Mouse (Mus musculus) cerebellum, postnatal 25 days (tissue): ENCODE data around the gene Rab6b.

Experiments used
- DNase-seq, 2 experiments: peaks; one replicate each; pipeline ENCODE4 v3.0.0; 2021; ENCODE audit warnings: mixed read lengths in 2 of 2

Gene Rab6b

GRCm38 (mm10) chr9:103208802-103209423 lies 97.3 kb downstream of the Rab6b start:
- DNase-seq: no peak

- no peak for DNase-seq
These were observed 101.2 kb downstream of the Rab6b start for GRCm38 (mm10) chr9:103212654-103213420.

GRCm38 (mm10) chr9:103213631-103214030 lies 102.0 kb downstream of the Rab6b start:
- DNase-seq: no peak

GRCm38 (mm10) chr9:103214281-103214680 lies 102.7 kb downstream of the Rab6b start:
- DNase-seq: no peak

GRCm38 (mm10) chr9:103224721-103225120 lies 113.1 kb downstream of the Rab6b start:
- no peak for DNase-seq

- DNase-seq: no peak
These were observed 113.9 kb downstream of the Rab6b start for GRCm38 (mm10) chr9:103225464-103225863.

GRCm38 (mm10) chr9:103226806-103227205 lies 115.2 kb downstream of the Rab6b start:
- no peak for DNase-seq

- DNase-seq: no peak
These were observed 116.2 kb downstream of the Rab6b start for GRCm38 (mm10) chr9:103227760-103228159.

GRCm38 (mm10) chr9:103228370-103229003 lies 116.9 kb downstream of the Rab6b start:
- DNase-seq: no peak

- no peak for DNase-seq
These were observed 117.7 kb downstream of the Rab6b start for GRCm38 (mm10) chr9:103229037-103229867.

- DNase-seq: peak; percentile 23 to 47
These were observed 118.8 kb downstream of the Rab6b start, which contains the start of the genes Gm20425 and Trf for GRCm38 (mm10) chr9:103230151-103230951. Gene Gm20425, minus strand, starts transcription at chr9:103230307. Gene Trf, minus strand, starts transcription at chr9:103230444.

- no peak for DNase-seq
These were observed 120.8 kb downstream of the Rab6b start for GRCm38 (mm10) chr9:103232232-103233005.

- no peak for DNase-seq
These were observed 121.4 kb downstream of the Rab6b start for GRCm38 (mm10) chr9:103233006-103233395.

- DNase-seq: no peak
These were observed 122.5 kb downstream of the Rab6b start for GRCm38 (mm10) chr9:103234059-103234458.

- no peak for DNase-seq
These were observed 123.1 kb downstream of the Rab6b start for GRCm38 (mm10) chr9:103234565-103235165.
